Mouse (Mus musculus): Measurements from ENCODE around the gene Dock8.
"Not testable (repeated sequence)": the region's sequence is repeated elsewhere in the genome, so short reads cannot be mapped to it uniquely, and the experiment has no call there.

Gene Dock8

DNA sequence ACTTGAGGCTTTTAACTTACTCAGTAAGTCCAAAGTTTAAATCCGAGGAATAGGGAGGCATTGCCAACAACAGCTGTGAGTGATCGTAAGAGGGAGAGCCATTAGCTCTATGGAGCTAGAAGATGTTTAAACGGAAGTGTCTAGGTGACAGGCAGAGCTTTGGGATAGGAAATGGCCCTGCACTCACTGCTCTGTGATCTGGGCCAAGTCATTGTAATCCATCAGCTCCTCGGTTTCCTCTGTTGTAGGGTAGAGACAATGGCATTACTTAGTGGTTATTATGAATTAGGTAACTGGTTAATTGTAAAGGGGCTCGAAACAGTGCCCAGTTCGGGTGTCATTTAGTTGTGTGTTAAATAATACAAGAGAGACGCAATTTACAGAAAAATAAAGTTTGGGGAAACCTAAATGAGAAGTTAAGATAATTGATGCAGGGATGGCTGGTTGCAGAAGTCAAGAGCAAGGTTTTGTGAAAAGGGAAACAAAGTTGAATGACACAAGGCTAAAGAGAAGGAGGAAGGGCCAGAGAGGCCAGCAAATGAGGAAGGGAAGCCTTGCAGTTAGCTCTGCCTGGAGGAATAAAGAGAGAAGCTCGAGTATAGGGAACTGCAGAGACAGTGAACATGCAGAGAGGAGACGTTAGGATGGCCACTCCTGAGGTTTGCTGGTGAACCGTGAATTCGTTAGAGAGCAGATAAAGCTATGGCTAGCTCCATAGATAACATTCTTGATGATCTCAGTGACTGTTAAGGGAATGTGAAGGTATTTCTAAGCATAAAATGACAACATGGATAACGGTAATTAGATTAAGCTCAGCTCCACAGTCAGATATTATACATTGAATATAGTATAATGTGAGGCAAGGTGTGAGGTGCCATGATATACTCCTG is 2.3 kb upstream of the Dock8 start:
- DNase-seq (ENCODE audit: extremely low read depth, insufficient read length, low spot score) = no peak

DNA sequence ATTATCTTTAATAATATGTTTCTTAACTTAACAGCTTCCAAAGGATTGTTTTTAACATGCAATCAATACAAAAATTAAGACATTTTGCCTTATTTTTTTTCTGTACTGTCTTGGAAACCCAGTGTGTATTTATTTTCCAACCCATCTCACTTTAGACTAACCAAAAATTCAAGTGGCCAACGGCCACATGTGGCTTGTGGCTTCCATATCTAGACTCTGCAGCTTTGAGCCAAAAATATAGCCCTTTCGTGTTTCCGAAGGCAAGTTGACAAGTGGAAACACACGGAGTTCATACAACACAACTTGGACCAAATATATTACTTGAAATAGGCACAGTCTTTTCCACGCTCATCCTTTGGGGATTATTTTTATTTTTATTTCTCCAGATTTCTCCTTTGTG is 773 bp upstream of the Dock8 start:
- no peak for DNase-seq (ENCODE audit: extremely low read depth, insufficient read length, low spot score)

DNA sequence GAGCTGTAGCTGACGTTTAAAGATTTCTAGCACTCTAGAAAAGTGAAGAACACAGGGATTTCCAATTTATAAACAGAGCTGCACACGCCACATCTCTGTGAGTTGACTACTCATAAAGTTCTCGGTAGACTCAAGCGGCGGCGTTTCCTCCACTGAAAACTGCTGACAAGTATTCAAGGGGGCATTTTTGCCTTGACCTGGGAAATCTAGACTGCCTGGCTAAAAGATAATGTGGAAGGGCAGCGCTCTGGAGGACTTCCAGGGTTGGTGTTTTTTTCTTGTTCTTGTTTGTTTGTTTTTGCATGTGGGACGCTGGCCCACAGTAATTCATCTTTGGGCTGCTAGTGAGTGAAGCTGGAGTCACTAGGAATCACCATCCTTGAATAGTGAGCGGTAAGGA is 819 bp downstream of the Dock8 start:
- DNase-seq (ENCODE audit: extremely low read depth, insufficient read length, low spot score) = no peak

DNA sequence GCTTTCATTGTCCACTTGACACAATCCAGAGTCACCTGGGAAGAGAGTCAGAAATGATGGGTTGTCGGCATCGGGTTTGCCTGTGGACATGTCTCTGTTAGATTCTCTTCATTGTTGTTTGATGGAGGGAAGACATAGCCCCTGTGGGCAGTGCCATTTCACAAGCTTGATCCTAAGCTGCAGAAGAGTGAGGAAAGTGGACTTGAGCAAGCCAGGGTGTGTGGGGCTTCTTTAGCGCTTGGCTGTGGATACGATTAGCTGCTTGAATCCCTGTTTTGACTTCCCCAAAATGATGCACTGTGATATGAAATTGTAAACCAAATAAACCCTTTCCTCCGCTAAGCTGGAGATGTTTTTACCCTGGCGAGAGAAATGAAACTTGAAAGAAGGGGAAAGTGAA is 2.7 kb downstream of the Dock8 start:
- DNase-seq (ENCODE audit: extremely low read depth, insufficient read length, low spot score) = no peak

DNA sequence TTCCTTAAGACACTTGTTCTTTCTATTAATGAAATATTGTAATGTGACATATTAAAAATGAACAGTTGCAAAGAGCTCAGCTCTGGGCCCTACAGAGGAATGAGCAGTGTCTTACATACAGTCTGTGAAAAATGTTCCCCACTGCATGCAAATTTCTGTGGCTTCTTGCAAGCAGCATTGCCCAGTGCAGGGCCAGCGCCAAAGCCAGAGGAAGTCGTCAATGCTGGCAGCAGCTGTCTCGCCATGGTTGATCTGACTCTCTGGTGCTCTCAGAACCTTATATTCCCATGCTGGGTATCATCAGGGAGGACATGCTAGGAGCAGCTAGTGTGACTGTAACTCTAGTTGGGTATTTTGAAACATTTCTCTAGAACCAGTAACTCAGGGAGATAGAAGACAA is 3.5 kb downstream of the Dock8 start:
- DNase-seq (ENCODE audit: extremely low read depth, insufficient read length, low spot score) = no peak

DNA sequence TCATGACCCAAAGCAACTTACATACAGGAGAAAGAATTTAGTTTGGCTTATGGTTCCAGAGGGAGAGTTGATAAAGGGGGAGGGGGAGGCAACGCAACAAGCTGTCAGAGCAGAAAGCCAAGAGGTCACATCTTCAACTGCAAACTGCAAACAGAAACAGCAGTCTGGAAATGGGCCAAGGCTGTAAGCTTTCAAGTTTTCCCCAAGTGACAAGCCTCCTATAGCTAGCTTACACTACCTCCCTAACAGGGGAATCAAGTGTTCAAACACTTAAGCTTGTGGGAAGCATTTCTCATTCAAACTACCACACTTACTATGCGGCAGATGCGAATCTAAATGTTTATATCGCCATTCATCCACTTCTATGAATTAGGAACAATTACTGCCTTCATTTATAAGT is 4.5 kb downstream of the Dock8 start:
- DNase-seq (ENCODE audit: extremely low read depth, insufficient read length, low spot score) = no peak

DNA sequence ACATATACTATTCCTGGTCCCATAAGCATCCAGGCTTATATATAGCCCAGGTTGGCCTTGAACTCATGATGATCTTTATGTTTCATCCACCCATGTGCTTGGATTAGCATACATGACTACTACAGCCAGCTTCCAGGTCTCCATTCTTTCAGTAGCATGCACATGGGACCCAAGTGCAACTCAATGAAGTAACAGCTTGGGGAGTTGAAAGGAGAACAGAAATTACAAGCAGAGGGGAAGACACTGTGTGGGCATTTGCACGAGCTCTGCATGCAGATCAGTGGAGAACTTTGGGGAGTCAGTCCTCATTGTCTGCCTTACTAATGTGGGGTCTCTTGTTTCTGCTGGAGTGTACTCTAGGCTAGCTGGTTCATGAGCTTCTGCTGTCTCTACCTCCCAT is 7.4 kb downstream of the Dock8 start:
- no peak for DNase-seq (ENCODE audit: extremely low read depth, insufficient read length, low spot score)

DNA sequence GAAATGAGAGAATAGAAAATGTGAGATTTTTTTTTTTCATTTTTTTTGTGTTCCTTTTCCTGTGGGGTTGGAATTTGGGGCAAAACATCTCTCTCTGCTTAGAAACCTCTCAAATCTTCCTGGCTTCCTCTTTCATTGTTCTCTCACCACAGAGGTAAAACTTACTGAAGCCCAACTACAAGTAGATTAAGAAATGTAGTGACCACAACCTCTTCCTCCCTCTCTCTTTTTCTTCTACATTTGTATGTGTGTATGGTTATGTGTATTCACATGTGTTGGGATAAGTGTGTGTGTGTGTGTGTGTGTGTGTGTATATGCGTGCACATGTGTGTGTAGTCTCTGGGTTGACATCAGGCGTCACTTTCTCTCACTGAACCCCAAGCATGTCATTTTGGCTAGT is 9.2 kb downstream of the Dock8 start:
- no peak for DNase-seq (ENCODE audit: extremely low read depth, insufficient read length, low spot score)

DNA sequence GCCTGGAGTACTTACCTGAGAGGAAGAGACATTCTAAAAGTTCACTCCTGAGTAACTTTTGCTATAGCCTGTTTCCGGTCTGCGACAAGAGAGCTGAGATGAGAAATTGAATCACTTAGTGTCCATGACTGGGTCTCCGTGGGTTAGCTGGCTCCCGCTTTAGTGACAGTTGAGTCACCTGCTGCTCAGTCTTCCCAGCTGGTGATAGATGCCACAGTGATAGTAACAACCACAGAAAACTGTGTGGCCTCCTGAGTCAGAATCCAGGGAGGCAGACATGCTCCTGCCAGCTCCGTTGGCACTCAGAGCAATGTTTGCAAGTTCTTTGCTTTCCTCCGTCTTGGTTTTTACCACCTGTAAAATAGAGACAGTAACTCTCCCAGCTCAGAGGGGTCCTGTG is 23.4 kb downstream of the Dock8 start:
- DNase-seq (ENCODE audit: extremely low read depth, insufficient read length, low spot score) = peak; percentile 15

DNA sequence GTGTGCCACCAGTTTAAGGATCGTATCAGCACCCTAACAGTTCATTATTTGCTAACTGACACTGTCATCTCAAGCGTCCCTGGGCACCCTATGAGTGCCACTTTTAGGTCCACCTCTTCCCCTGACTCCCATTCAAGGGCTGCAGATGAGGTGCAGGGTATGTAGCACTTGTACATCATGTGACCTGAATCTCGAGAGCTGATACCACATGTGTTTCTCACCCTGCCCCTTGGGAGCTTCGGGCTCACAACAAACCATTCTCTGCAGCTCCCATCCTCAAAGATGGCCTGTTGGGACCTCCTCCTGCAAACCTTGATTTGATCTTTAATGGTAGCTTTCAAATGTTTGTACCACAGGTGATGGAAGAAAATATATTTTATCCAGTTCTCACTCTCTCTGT is 32.4 kb downstream of the Dock8 start:
- DNase-seq (ENCODE audit: extremely low read depth, insufficient read length, low spot score) = no peak

DNA sequence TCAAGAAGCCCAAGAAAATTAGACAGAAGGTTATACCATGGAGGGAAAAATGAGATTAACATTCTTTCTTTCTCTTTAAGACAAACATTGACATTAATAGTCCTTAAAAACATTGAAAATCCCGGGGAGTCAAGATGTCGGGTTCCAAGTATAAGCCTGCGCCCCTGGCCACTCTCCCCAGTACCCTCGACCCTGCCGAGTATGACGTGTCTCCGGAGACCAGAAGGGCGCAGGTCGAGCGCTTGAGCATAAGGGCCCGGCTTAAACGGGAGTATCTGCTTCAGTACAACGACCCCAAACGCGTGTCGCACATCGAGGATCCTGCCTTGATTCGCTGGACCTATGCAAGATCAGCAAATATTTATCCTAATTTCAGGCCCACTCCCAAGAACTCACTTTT is 33.7 kb downstream of the Dock8 start:
- not testable (repeated sequence) for DNase-seq (ENCODE audit: extremely low read depth, insufficient read length, low spot score)

DNA sequence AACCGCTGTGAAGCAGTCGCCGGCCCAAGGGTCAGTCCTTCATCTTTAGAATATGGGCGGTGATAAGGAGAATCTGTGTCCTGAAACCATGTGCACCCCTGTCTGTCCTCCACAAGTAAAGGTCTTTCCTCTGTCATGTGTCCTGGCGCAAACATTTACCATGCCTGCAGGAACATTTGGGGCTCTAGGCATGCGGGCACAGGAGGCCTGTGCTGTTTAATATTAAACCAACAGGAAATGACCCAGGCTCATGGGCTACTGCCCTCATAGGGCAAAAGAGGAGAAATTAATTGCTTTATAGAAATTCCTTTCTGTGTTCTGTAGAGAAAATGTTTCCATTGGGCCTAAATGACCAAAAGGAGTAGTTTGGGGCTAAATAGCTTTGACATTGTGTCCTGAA is 36.5 kb downstream of the Dock8 start:
- DNase-seq (ENCODE audit: extremely low read depth, insufficient read length, low spot score) = no peak

DNA sequence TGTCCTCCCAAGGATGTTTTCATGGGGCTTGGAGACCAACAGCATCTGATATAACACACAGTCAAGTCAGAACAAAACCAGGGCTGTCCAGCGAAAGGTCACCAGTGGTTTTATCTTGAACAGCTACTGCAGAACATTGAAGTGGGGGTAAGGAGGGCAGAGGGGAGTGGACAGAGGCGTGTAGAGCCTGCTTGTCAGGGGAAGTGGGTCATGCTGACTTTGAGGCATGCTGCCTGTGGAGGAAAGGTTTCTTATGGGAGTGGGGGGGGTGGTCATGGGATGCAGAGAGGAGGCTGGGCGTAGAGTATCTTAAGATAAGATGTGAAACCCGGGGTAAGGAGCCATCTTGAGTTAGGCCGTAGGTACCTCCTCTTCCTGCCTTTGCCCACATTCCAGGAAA is 37.5 kb downstream of the Dock8 start:
- no peak for DNase-seq (ENCODE audit: extremely low read depth, insufficient read length, low spot score)

DNA sequence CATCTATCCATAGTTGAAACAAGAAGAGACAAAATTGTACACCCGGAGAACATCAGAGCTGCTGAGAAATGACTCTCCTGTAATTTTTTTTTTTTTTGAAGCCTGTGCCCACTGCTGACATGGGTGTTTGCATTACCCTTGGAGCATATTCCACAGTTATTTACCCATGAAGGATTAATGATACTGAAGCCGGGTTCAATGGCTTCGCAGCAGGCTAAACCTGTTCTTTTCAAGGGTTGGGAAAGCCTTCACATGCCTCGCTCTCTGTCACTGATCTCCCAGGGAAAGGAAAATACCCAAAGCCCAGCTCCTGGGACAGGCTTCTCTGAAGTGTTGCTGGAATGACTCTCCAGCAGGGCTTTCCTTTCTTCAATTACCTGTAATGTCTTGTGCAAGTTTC is 37.9 kb downstream of the Dock8 start:
- no peak for DNase-seq (ENCODE audit: extremely low read depth, insufficient read length, low spot score)

DNA sequence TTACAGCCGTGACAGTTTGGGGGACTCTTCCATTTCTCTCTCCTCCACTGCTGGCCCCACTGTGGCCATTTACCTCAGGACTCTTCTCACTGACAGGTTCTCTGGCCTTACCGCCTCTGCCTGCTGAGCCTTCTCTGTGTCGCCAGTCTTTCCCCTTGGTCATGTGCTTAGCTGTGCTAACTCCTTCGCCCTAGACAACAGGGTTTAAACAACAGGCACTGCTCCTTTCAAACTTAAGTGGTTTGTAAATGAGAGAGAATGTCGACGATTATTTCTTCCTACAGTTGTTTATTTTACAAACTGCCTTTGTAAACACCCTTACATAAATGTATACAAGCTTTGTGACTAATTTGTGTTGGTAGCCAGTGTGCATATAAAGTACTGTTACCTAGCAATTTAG is 39.0 kb downstream of the Dock8 start:
- DNase-seq (ENCODE audit: extremely low read depth, insufficient read length, low spot score) = no peak

DNA sequence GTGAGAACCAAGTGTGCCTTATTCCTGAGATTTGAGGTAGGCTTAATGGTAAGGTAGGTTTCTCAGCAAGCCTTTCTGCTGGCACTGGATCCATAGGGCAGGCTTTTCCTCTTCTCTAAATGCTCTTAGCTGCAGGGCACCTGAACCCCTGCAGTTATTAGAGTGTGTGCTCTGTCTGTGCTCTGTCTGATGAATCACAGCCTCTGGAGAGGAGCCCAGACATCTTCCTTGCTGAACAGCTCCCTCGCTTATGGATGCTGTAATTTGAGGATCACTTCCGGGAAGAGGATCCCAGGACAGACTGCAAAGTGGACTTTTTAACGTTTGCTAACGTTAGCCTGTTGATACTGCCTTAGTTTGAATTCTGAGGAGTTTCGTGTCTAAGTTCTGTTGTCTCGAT is 41.9 kb downstream of the Dock8 start:
- DNase-seq (ENCODE audit: extremely low read depth, insufficient read length, low spot score) = peak; percentile 15

DNA sequence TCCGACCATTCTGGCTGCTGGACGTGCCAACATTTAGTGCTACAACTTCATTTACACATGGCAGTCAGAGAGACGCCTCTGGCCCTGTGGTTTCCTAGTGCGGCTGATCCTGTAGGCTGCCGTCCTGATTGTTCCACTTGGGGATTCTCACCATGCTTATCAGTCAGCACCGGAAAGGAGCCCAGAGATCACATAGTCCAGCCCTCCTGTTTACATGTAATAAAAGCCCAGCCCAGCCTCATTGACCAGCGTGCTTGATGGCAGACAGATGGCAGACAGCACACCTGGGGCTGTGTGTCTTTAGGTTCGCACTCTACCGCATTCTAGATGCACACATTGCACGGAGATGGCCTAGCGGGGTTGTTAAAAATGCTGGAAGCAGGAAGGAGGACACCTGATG is 43.6 kb downstream of the Dock8 start:
- no peak for DNase-seq (ENCODE audit: extremely low read depth, insufficient read length, low spot score)

DNA sequence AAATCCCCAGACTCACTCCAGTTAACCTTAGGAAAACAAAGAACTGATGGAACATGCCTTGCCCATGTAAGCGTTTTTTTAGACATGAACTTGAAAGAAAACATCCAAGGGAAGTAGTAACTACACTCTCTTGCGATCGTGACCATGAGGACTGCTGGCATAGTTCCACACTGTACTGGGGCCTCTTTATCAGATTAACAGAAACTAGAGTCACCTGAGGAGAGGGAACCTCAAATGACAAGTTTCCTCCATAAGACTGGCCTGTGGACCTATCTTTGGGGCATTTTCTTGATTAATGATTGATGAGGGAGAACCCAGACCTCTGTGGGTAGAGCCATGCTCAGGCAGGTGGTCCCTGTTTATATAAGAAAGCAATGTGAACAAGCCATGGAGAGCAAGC is 44.7 kb downstream of the Dock8 start:
- no peak for DNase-seq (ENCODE audit: extremely low read depth, insufficient read length, low spot score)

DNA sequence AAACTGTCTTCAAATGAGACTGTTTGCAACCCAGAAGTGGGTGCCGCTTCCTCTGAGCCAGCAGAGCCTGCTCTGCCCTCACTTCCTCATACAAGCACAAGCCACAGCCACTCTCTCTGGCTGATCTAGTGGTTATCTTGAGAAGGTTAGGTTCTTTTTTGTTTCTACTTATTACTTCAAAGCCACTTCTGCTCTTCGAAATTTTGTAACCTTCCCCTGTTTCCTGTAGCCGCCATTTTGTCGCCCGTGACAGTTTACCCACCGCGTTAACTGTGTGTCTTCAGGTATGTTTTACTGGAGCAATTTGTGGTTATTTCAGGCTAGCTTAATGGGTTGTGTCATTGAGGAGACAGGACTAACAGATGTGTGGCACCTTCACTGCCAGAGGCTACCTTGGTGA is 53.0 kb downstream of the Dock8 start:
- DNase-seq (ENCODE audit: extremely low read depth, insufficient read length, low spot score) = no peak

DNA sequence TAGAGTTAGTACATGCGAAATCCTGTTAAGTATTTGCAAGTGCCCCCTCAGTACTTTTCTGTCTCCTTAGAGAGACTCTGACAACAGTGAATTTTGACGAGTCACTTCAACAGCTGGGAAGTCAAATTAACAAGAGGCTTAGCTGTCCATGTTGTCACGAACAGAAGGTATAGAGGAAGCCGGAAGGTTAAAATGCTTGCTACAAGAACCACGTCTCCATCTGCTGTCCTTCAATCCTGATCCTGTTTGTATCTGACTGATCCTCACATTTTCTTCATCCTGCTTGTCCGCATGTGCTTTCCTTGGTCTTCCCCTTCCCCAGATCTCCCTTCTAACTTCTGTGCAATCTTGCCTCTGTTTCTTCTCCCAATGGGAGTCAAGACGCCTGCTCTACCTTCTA is 53.8 kb downstream of the Dock8 start:
- DNase-seq (ENCODE audit: extremely low read depth, insufficient read length, low spot score) = no peak

DNA sequence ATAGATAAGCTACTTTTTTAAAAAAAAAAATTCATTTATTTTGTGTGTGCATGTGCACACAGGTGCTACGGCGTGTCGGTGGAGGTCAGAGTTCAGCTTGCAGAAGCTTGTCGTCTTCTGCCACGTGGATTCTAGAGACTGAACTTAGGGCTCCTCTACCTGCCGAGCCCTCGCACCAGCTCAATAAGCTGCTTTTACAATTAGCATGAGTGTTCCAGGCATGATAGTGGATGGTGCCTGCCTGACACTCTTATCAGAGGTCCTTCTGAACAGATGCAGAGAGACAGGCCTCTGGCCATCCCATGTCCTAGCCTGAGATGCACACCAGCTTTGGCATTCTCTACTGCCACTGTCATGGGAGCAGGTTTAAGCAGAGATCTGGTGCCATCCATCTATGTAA is 55.7 kb downstream of the Dock8 start:
- no peak for DNase-seq (ENCODE audit: extremely low read depth, insufficient read length, low spot score)

DNA sequence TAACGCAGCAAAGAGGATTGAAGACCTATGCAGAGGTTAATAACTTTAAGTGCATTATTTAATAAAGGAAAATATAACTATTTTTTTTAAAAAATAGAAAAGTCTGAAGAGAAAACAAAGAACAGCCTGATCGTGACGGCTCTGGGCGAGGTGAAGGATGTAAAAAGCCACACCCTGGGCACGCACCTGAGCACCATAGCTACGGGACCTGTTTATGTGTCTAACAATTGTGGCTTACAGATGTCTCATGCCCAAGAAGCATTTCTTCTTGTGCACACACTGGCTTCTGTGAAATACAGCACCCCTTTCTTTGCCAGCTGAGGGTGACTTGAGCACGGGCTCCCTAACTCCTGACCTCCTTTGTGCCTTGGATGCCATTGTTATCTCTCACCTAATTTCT is 56.2 kb downstream of the Dock8 start:
- DNase-seq (ENCODE audit: extremely low read depth, insufficient read length, low spot score) = no peak

DNA sequence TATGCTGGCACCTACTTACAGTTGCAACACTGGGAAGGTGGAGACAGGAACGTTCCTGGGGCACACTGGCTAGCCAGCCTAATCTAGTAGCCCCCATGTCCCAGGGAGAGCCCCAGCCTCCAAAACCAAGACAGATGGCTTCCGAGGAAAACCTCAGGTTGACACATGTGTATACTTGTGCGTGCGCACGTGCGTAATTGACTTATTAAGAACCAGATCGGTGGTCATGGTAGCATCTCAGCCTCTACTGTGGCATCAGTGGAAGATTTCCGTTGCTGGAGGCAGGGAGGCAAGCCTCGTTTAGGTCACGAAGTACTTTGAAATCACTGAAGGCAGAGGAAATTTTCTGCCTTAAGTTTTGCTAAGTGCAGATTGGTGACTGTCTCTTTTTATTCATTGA is 56.9 kb downstream of the Dock8 start:
- DNase-seq (ENCODE audit: extremely low read depth, insufficient read length, low spot score) = no peak
